Mouse (Mus musculus): ENCODE data around the gene Mat1a.

Mat1a gene

GRCm38 (mm10) chr14:41104853-41105444 lies at the start of gene Mat1a:
Mat1a (plus strand) TSS chr14:41105035.
- no peak for DNase-seq (ENCODE audit: extremely low read depth, low read depth, low spot score)

- DNase-seq (ENCODE audit: extremely low read depth, low read depth, low spot score), result no peak
Measured at GRCm38 (mm10) chr14:41065168-41065567, 39.7 kb upstream of the Mat1a start.

DNA sequence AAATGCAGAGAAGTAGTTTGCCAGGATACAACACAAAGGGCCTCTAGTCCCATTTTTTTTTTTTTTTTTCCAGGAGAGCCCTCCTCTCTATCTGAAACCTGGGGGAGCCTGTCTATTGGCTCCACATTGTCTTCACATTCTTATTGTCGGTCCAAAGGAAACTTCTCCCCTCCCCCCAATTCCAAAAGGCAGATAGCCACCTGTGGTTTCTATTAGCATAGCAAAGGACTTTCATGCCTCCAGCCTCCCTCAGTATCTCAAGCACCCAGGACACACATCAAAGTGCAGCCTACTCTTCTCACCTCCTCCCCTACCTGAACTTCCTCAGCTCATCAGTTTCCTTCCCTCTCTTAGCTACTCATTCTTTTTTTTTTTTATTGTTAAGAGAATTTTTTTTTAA lies 38.4 kb upstream of the Mat1a start:
- no peak for DNase-seq (ENCODE audit: extremely low read depth, low read depth, low spot score)

DNA sequence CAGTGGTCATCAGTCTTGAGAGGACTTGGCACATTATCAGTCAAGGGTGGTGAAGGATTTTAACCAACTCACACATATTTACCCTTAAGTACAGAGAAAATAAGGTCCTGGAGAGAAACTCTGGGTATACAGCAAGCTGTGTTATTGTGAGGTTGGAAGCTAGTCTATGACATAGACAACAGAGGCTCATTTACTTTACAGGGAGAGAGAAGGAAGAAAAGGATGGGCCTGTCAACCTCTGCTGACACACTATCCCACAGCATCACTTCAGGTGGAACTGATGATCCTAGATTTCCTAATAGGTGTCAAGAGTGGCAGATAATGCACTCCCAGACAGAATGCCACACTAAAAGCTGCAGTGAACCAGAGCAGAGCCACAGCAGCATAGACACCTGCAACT lies 35.7 kb upstream of the Mat1a start, which contains the start of gene Dydc2:
TSS of gene Dydc2 (minus strand) at position 101 of the 400 bp plus-strand sequence.
- no peak for DNase-seq (ENCODE audit: extremely low read depth, low read depth, low spot score)

- DNase-seq (ENCODE audit: extremely low read depth, low read depth, low spot score), result no peak
Measured at GRCm38 (mm10) chr14:41070343-41070742, 34.5 kb upstream of the Mat1a start.

GRCm38 (mm10) chr14:41072229-41072943 lies 32.4 kb upstream of the Mat1a start, which contains the start of gene Dydc1:
Dydc1 (plus strand) TSS chr14:41072911.
- DNase-seq (ENCODE audit: extremely low read depth, low read depth, low spot score), result no peak

DNA sequence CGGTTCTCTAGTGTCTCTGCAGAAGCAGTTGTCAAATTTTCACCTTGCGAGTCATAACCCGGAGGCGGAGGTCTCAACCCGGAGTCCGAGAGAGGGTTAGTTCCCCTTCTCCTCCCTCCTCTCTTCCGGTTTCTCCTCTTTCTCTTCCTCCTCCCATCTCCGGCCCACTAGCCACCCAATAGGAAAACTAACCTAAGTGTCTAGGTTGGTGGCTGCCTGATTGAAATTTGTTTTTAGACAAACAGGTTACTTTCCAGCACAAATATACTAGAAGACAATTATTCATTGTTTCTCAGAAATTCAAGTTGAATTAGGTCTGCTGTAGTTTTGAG lies 31.9 kb upstream of the Mat1a start:
- no peak for DNase-seq (ENCODE audit: extremely low read depth, low read depth, low spot score)

GRCm38 (mm10) chr14:41082408-41082807 lies 22.4 kb upstream of the Mat1a start:
- DNase-seq (ENCODE audit: extremely low read depth, low read depth, low spot score), result no peak

DNA sequence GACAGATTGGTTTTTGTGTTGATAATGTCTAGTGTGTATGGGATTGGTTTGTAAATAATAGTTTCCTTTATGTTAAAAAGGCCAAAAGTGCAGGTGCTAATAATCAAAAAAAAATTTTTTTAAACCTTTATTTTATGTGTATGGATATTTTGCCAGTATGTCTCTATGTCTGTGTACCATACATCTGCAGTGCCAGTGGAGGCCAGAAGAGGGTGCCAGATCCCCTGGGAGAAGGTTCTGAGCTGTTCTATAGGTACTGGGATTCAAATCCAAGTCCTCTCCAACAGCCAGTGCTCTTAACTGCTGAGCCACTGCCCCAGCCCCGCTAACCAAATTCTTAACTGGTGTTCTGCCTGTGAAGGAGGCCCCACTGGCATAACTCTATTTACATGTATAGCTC lies 17.3 kb upstream of the Mat1a start:
- no peak for DNase-seq (ENCODE audit: extremely low read depth, low read depth, low spot score)

DNA sequence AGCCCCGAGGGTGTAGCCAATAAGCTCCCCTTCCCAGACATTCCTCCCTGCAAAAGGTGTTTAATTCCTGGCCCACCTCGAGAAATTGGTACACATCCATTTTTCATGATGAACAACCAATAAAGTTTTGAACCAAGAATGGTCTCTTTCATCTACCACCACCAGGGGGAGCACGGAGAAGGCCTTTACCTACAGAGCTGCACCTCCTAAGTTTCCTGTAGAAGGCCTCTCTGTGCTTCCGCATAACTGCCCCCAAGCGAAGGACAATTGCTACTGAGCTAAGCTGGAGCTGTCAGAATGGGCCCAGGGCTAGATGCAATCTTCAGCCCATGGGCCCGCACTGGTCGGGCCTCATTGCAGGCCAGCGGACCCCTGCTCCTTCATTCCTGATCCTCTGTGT lies 14.1 kb upstream of the Mat1a start:
- DNase-seq (ENCODE audit: extremely low read depth, low read depth, low spot score), result no peak

DNA sequence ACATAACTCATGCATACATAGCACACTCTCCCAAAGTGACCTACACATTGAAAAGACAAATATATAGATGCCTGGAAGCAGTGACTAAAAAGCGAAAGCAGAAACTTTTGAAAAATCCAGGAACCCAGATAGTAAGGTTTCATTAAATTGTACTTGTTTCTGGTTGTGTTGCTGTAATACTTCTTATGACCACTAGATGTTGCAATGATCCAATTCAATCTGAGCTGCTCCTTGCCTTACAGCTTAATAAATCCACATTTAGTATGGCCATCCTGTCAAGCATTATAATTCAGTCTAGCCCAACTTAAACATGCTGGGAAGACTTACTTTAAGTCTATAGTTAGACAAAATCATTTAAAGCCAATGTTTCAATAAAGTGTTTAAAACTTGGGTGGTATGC lies 10.7 kb upstream of the Mat1a start:
- no peak for DNase-seq (ENCODE audit: extremely low read depth, low read depth, low spot score)

GRCm38 (mm10) chr14:41096296-41096860 lies 8.5 kb upstream of the Mat1a start:
- no peak for DNase-seq (ENCODE audit: extremely low read depth, low read depth, low spot score)

DNA sequence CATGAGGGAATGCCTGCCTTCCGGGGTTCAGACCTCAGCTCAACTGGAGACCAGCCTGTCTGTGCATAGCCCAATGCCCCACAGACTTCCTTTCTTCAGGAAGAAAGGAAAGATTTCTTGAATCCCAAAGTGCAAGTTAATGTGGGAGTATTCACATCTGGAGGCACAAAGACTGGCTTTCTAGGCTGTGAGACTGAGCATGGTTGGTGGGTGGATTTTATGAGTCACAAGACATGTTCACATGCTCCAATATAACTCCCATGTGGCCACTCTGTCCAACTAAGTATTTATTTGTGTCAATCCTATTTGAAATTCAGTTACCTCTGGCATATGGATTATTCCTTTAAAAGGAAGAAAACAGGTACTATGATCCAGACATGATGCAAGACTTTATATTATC lies 6.1 kb upstream of the Mat1a start:
- DNase-seq (ENCODE audit: extremely low read depth, low read depth, low spot score), result no peak

- no peak for DNase-seq (ENCODE audit: extremely low read depth, low read depth, low spot score)
Measured at GRCm38 (mm10) chr14:41100712-41101111, 4.1 kb upstream of the Mat1a start.

DNA sequence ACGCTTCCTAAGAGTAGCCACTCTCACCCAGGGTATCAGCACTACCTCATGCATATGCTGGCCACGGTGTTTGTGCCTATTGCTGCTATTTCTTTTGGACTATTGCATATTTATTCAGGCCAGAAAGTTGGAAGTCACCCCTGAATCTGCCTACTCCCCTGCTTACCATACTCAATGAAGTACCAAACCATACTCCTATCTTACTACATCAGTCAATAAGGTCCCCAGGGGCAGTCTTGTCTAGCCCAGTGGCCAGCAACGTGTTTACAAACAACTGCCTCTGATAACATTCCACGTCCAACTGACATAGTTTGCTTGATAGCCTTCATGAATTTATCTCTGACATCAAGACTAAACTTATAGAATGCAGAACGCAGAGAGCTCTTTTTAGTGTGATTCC lies 3.6 kb upstream of the Mat1a start:
- no peak for DNase-seq (ENCODE audit: extremely low read depth, low read depth, low spot score)

DNA sequence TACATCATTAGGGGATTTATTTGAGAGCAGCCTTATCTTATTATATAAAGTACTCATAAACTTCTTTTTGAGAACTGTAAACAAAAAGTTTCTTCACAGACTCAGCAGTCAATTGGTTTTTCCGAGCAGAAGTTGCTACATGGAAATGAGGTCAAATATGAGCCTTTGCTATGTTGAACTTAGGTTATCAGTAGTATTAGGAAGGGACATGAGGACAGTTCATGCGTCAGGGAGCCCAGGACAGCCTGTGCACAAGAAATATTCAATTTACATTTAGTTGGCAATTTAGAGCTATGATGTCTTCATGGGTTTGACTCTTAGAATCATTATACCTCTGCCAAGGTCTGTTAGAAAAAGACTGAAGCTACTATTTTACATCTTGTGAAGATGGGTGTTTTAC lies 2.6 kb upstream of the Mat1a start:
- DNase-seq (ENCODE audit: extremely low read depth, low read depth, low spot score), result no peak

GRCm38 (mm10) chr14:41111031-41111668 lies 6.3 kb downstream of the Mat1a start:
- DNase-seq (ENCODE audit: extremely low read depth, low read depth, low spot score), result no peak

GRCm38 (mm10) chr14:41112944-41113343 lies 8.1 kb downstream of the Mat1a start:
- no peak for DNase-seq (ENCODE audit: extremely low read depth, low read depth, low spot score)

GRCm38 (mm10) chr14:41116271-41116670 lies 11.4 kb downstream of the Mat1a start:
- DNase-seq (ENCODE audit: extremely low read depth, low read depth, low spot score), result no peak

- no peak for DNase-seq (ENCODE audit: extremely low read depth, low read depth, low spot score)
Measured at GRCm38 (mm10) chr14:41124683-41125082, 19.8 kb downstream of the Mat1a start.

GRCm38 (mm10) chr14:41127997-41128396 lies 23.2 kb downstream of the Mat1a start:
- DNase-seq (ENCODE audit: extremely low read depth, low read depth, low spot score), result no peak

- no peak for DNase-seq (ENCODE audit: extremely low read depth, low read depth, low spot score)
Measured at GRCm38 (mm10) chr14:41131540-41131939, 26.7 kb downstream of the Mat1a start, which contains the start of gene Sftpa1. Sftpa1 (plus strand) TSS chr14:41131782.
